Mouse (Mus musculus) forebrain, embryonic 16.5 days (tissue): ENCODE data around the gene Plekhg2. TPM values are rescaled to one million over a fixed set of nuclear protein-coding genes. Genes with fewer than 3 reads are reported as not detected.

Experiments used
- ATAC-seq: fragments of 200-750 bp; cut with Nextera tagmentation; 2 replicates; pipeline ENCODE4 v1.8.0; 2017; ENCODE audit warnings: mild to moderate bottlenecking, moderate library complexity
- H3K27ac ChIP-seq: fragments of 300-500 bp; sonication (generic); 2 replicates; pipeline ENCODE4 v1.5.1; 2014; ENCODE audit warnings: low read length, control low read depth
- H3K27me3 ChIP-seq: fragments of 300-500 bp; sonication (generic); replicated peaks from 2 replicates; pipeline ENCODE4 v1.6.1; 2014; ENCODE audit warnings: low read length; ENCODE audit not compliant: control insufficient read depth, insufficient read depth
- H3K36me3 ChIP-seq: fragments of 300-500 bp; sonication (generic); 2 replicates; pipeline ENCODE4 v1.6.1; 2014; ENCODE audit not compliant: control insufficient read depth, insufficient read depth
- H3K4me1 ChIP-seq: fragments of 300-500 bp; sonication (generic); replicated peaks from 2 replicates; pipeline ENCODE4 v1.6.1; 2014; ENCODE audit warnings: low read length; ENCODE audit not compliant: control insufficient read depth, insufficient read depth
- H3K4me2 ChIP-seq: fragments of 300-500 bp; sonication (generic); 2 replicates; pipeline ENCODE4 v1.6.1; 2014; ENCODE audit warnings: mild to moderate bottlenecking, low read length, control low read depth
- H3K4me3 ChIP-seq: fragments of 300-500 bp; sonication (generic); replicated peaks from 2 replicates; pipeline ENCODE4 v1.5.1; 2014; ENCODE audit warnings: mild to moderate bottlenecking, low read length, control low read depth
- H3K9ac ChIP-seq: fragments of 300-500 bp; sonication (generic); replicated peaks from 2 replicates; pipeline ENCODE4 v1.6.1; 2014; ENCODE audit warnings: low read depth, low read length, control low read depth
- H3K9me3 ChIP-seq: fragments of 300-500 bp; sonication (generic); 2 replicates; pipeline ENCODE4 v1.6.1; 2016; ENCODE audit warnings: low read length; ENCODE audit not compliant: control insufficient read depth
- WGBS: fragments of 180-500 bp; shearing (Covaris S2); extraction: QIAGEN DNeasy Blood & Tissue Kit; methylation state at CpG from one replicate; pipeline ENCODE4 v1.1.7; 2014; 5-methylcytosine and 5-hydroxymethylcytosine counted together
- polyA plus RNA-seq: library from polyadenylated mRNA; unstranded; fragments of >200 nt; fragmentation: Nextera tagmentation; extraction: Ambion mirVana; gene quantifications from 2 replicates; pipeline ENCODE4 v1.2.1, GENCODE M21; 2015

Plekhg2 gene
- polyA plus RNA-seq, 1 experiment from 2014 or later, result 50.8 TPM

GRCm38 (mm10) chr7:28385196-28385595 is 12.8 kb upstream of the Plekhg2 start:
- Histone ChIP-seq H3K27ac (no peak overlapping the region), H3K4me3 (no peak overlapping the region), H3K9me3 (no peaks in the 10 kb centered on the region), H3K9ac (no peak overlapping the region), H3K36me3 (peaks cover 14% of the 10 kb centered on the region), H3K27me3 (no peaks in the 10 kb centered on the region), H3K4me2 (no peak overlapping the region), H3K4me1 (peaks cover 19% of the 10 kb centered on the region)
- WGBS, result 91% methylated on average over 9 of the region's 9 CpGs
- ATAC-seq, result no peak

- Histone ChIP-seq H3K27me3 (no peaks in the 10 kb centered on the region), H3K4me1 (peaks cover 24% of the 10 kb centered on the region), H3K27ac (no peak overlapping the region), H3K9ac (no peak overlapping the region), H3K4me3 (no peak overlapping the region), H3K9me3 (no peaks in the 10 kb centered on the region), H3K4me2 (no peak overlapping the region), H3K36me3 (peaks cover 13% of the 10 kb centered on the region)
- ATAC-seq, result no peak
- 83% methylated on average over 6 of the region's 6 CpGs for WGBS
These were observed 11.8 kb upstream of the Plekhg2 start for GRCm38 (mm10) chr7:28384162-28384561.

- no peak overlapping the region for H3K9ac ChIP-seq
- peaks cover 13% of the 10 kb centered on the region for H3K36me3 ChIP-seq
- no peak overlapping the region for H3K27ac ChIP-seq
- peaks cover 28% of the 10 kb centered on the region for H3K4me1 ChIP-seq
- WGBS, result 85% methylated on average over 4 of the region's 4 CpGs
- ATAC-seq, result no peak
- no peaks in the 10 kb centered on the region for H3K9me3 ChIP-seq
- H3K4me2 ChIP-seq, result no peak overlapping the region
- no peak overlapping the region for H3K4me3 ChIP-seq
- no peaks in the 10 kb centered on the region for H3K27me3 ChIP-seq
These were observed 11.2 kb upstream of the Plekhg2 start for GRCm38 (mm10) chr7:28383606-28384005.

- Histone ChIP-seq H3K27me3 (no peaks in the 10 kb centered on the region), H3K9ac (no peak overlapping the region), H3K36me3 (peaks cover 8% of the 10 kb centered on the region), H3K9me3 (no peaks in the 10 kb centered on the region), H3K27ac (no peak overlapping the region), H3K4me1 (peaks cover 34% of the 10 kb centered on the region), H3K4me2 (no peak overlapping the region), H3K4me3 (no peak overlapping the region)
- no peak for ATAC-seq
- WGBS, result 71% methylated on average over 11 of the region's 11 CpGs
These were observed 10.6 kb upstream of the Plekhg2 start for GRCm38 (mm10) chr7:28382981-28383396.

- 69% methylated on average over 12 of the region's 12 CpGs for WGBS
- Histone ChIP-seq H3K4me2 (peak overlapping the region; percentile 49), H3K9ac (no peak overlapping the region), H3K9me3 (no peaks in the 10 kb centered on the region), H3K4me1 (peaks cover 40% of the 10 kb centered on the region), H3K4me3 (no peak overlapping the region), H3K36me3 (peaks cover 5% of the 10 kb centered on the region), H3K27ac (no peak overlapping the region), H3K27me3 (no peaks in the 10 kb centered on the region)
- no peak for ATAC-seq
These were observed 10.1 kb upstream of the Plekhg2 start for GRCm38 (mm10) chr7:28382347-28382951.

- Histone ChIP-seq H3K9me3 (no peaks in the 10 kb centered on the region), H3K9ac (peak overlapping the region; percentile 55), H3K4me2 (peak overlapping the region; percentile 49), H3K27ac (peak overlapping the region; percentile 47), H3K36me3 (peaks cover 4% of the 10 kb centered on the region; the same call in 1 of the 2 replicates), H3K4me1 (peaks cover 44% of the 10 kb centered on the region), H3K27me3 (no peaks in the 10 kb centered on the region), H3K4me3 (peak overlapping the region; percentile 27)
- 6% methylated on average over 20 of the region's 20 CpGs for WGBS
- ATAC-seq, result no peak
These were observed 9.5 kb upstream of the Plekhg2 start for GRCm38 (mm10) chr7:28381938-28382337.

- ATAC-seq, result 0 out of 2 replicates have a peak, but pooled peaks have one; percentile 11
- Histone ChIP-seq H3K4me3 (no peak overlapping the region), H3K27me3 (no peaks in the 10 kb centered on the region), H3K4me1 (peaks cover 49% of the 10 kb centered on the region), H3K4me2 (peak overlapping the region; percentile 49), H3K27ac (peak overlapping the region; percentile 47), H3K9me3 (no peaks in the 10 kb centered on the region), H3K9ac (peak overlapping the region; percentile 55), H3K36me3 (peaks cover 4% of the 10 kb centered on the region; the same call in 1 of the 2 replicates)
- 6% methylated on average over 29 of the region's 30 CpGs for WGBS
These were observed 8.8 kb upstream of the Plekhg2 start for GRCm38 (mm10) chr7:28381017-28381790.

GRCm38 (mm10) chr7:28380237-28381016 is 8.0 kb upstream of the Plekhg2 start, which contains the start of gene Zfp36:
Zfp36 (minus strand) TSS chr7:28380253.
- no peak for ATAC-seq
- Histone ChIP-seq H3K4me2 (peak within 1 kb of the TSS; percentile 63), H3K27ac (peak within 1 kb of the TSS; percentile 80), H3K36me3 (peaks cover under 1% of the 10 kb centered on the region; the same call in 1 of the 2 replicates), H3K9me3 (no peaks in the 10 kb centered on the region), H3K27me3 (no peaks in the 10 kb centered on the region), H3K4me3 (peak within 1 kb of the TSS; percentile 58), H3K4me1 (peaks cover 54% of the 10 kb centered on the region), H3K9ac (peak within 1 kb of the TSS; percentile 77)
- WGBS, result 56% methylated on average over 17 of the region's 17 CpGs
